Mouse (Mus musculus): ENCODE measurements around the gene Lama2.
A peak's percentile ranks its signal among the peaks of the same experiment; 100 is the strongest.

Lama2 gene

GRCm38 (mm10) chr10:27384636-27385035 lies 234.9 kb downstream of the Lama2 start:
- DNase-seq (ENCODE audit: low read depth, low spot score) = peak; percentile 82

GRCm38 (mm10) chr10:27382887-27383609 lies 236.5 kb downstream of the Lama2 start:
- peak; percentile 51 for DNase-seq (ENCODE audit: low read depth, low spot score)

- no peak for DNase-seq (ENCODE audit: low read depth, low spot score)
Measured at GRCm38 (mm10) chr10:27378286-27378685, 241.3 kb downstream of the Lama2 start.

- no peak for DNase-seq (ENCODE audit: low read depth, low spot score)
Measured at GRCm38 (mm10) chr10:27344278-27344677, 275.3 kb downstream of the Lama2 start.

GRCm38 (mm10) chr10:27322410-27322990 lies 297.1 kb downstream of the Lama2 start:
- DNase-seq (ENCODE audit: low read depth, low spot score) = peak; percentile 74

- no peak for DNase-seq (ENCODE audit: low read depth, low spot score)
Measured at GRCm38 (mm10) chr10:27307444-27307843, 312.1 kb downstream of the Lama2 start.

GRCm38 (mm10) chr10:27305301-27305700 lies 314.3 kb downstream of the Lama2 start:
- DNase-seq (ENCODE audit: low read depth, low spot score) = peak; percentile 33

GRCm38 (mm10) chr10:27285098-27285860 lies 334.3 kb downstream of the Lama2 start:
- DNase-seq (ENCODE audit: low read depth, low spot score) = no peak

GRCm38 (mm10) chr10:27267432-27267831 lies 352.1 kb downstream of the Lama2 start:
- DNase-seq (ENCODE audit: low read depth, low spot score) = no peak

- DNase-seq (ENCODE audit: low read depth, low spot score) = no peak
Measured at GRCm38 (mm10) chr10:27265812-27266211, 353.7 kb downstream of the Lama2 start.

GRCm38 (mm10) chr10:27264713-27265112 lies 354.8 kb downstream of the Lama2 start:
- DNase-seq (ENCODE audit: low read depth, low spot score) = peak; percentile 45

GRCm38 (mm10) chr10:27249741-27250140 lies 369.8 kb downstream of the Lama2 start:
- DNase-seq (ENCODE audit: low read depth, low spot score) = no peak

GRCm38 (mm10) chr10:27234755-27235154 lies 384.8 kb downstream of the Lama2 start:
- peak; percentile 5 for DNase-seq (ENCODE audit: low read depth, low spot score)

GRCm38 (mm10) chr10:27233577-27233976 lies 386.0 kb downstream of the Lama2 start:
- DNase-seq (ENCODE audit: low read depth, low spot score) = no peak

GRCm38 (mm10) chr10:27223815-27224375 lies 395.7 kb downstream of the Lama2 start:
- DNase-seq (ENCODE audit: low read depth, low spot score) = no peak

GRCm38 (mm10) chr10:27222639-27223315 lies 396.8 kb downstream of the Lama2 start:
- DNase-seq (ENCODE audit: low read depth, low spot score) = peak; percentile 12

- no peak for DNase-seq (ENCODE audit: low read depth, low spot score)
Measured at GRCm38 (mm10) chr10:27219698-27220097, 399.9 kb downstream of the Lama2 start.

GRCm38 (mm10) chr10:27207320-27207719 lies 412.2 kb downstream of the Lama2 start:
- DNase-seq (ENCODE audit: low read depth, low spot score) = no peak

- DNase-seq (ENCODE audit: low read depth, low spot score) = no peak
Measured at GRCm38 (mm10) chr10:27198443-27198842, 421.1 kb downstream of the Lama2 start.

GRCm38 (mm10) chr10:27193986-27194908 lies 425.3 kb downstream of the Lama2 start:
- DNase-seq (ENCODE audit: low read depth, low spot score) = no peak

Data from brain, adult 2 months (tissue).